Mouse (Mus musculus) ZHBTc4 (cell line): ENCODE measurements at regions not wholly inside any gene's neighbourhood (a gene's known extent, or its start where the extent isn't known, plus 50 kb on each side); places are given as distances from the start of the nearest gene placed in this dataset.
A peak's percentile ranks its signal among the peaks of the same experiment; 100 is the strongest.

Source experiments
- DNase-seq: peaks from one replicate; pipeline ENCODE4 v3.0.0-alpha.2; 2011; ENCODE audit warnings: low read depth, low spot score

GRCm38 (mm10) chr5:44416844-44417589 lies 190.6 kb upstream of the Tapt1 start:
- no peak for DNase-seq

GRCm38 (mm10) chr5:44414441-44414840 lies 188.0 kb upstream of the Tapt1 start:
- no peak for DNase-seq

- DNase-seq = no peak
Measured at GRCm38 (mm10) chr5:44403300-44403699, 176.9 kb upstream of the Tapt1 start.

- no peak for DNase-seq
Measured at GRCm38 (mm10) chr5:44400573-44401332, 174.3 kb upstream of the Tapt1 start.

- DNase-seq = no peak
Measured at GRCm38 (mm10) chr5:44387237-44387810, 160.9 kb upstream of the Tapt1 start.

GRCm38 (mm10) chr5:44386176-44386575 lies 159.8 kb upstream of the Tapt1 start:
- no peak for DNase-seq

- DNase-seq = no peak
Measured at GRCm38 (mm10) chr5:44383049-44383448, 156.6 kb upstream of the Tapt1 start.

- no peak for DNase-seq
Measured at GRCm38 (mm10) chr5:44370006-44370405, 143.6 kb upstream of the Tapt1 start.

- no peak for DNase-seq
Measured at GRCm38 (mm10) chr5:44352324-44352723, 125.9 kb upstream of the Tapt1 start.

GRCm38 (mm10) chr5:44341457-44342014 lies 115.1 kb upstream of the Tapt1 start:
- DNase-seq = no peak

- no peak for DNase-seq
Measured at GRCm38 (mm10) chr5:44338662-44339061, 112.2 kb upstream of the Tapt1 start.

- DNase-seq = no peak
Measured at GRCm38 (mm10) chr5:44335756-44336155, 109.3 kb upstream of the Tapt1 start.

- no peak for DNase-seq
Measured at GRCm38 (mm10) chr5:44319626-44320025, 93.2 kb upstream of the Tapt1 start.

- DNase-seq = no peak
Measured at GRCm38 (mm10) chr5:44306769-44307557, 80.5 kb upstream of the Tapt1 start.

- peak; percentile 69 for DNase-seq
Measured at GRCm38 (mm10) chr5:44303886-44304855, 77.7 kb upstream of the Tapt1 start.

- DNase-seq = peak; percentile 77
Measured at GRCm38 (mm10) chr5:44284384-44284783, 58.0 kb upstream of the Tapt1 start.
